Mouse (Mus musculus) midbrain, embryonic 14.5 days (tissue): Measurements from ENCODE around the gene Actn4. TPM values are rescaled to one million over a fixed set of nuclear protein-coding genes. Genes with fewer than 3 reads are reported as not detected.
A peak's percentile ranks its signal among the peaks of the same experiment; 100 is the strongest.
"Not testable (repeated sequence)": the region's sequence is repeated elsewhere in the genome, so short reads cannot be mapped to it uniquely, and the experiment has no call there.

ENCODE experiments used
- ATAC-seq: fragments of 200-750 bp; cut with Nextera tagmentation; 2 replicates; pipeline ENCODE4 v1.8.0; 2017; ENCODE audit warnings: moderate number of reproducible peaks, moderate library complexity; ENCODE audit not compliant: low FRiP score, low TSS enrichment
- DNase-seq: peaks from one replicate; pipeline ENCODE4 v3.0.0-alpha.2; 2015
- H3K27ac ChIP-seq: fragments of 300-500 bp; sonication (generic); replicated peaks from 2 replicates; pipeline ENCODE4 v1.5.1; 2014; ENCODE audit warnings: mild to moderate bottlenecking, low read depth, low read length, moderate library complexity
- H3K27me3 ChIP-seq: fragments of 300-500 bp; sonication (generic); 2 replicates; pipeline ENCODE4 v1.6.1; 2014; ENCODE audit warnings: low read length, control low read depth, mixed read lengths; ENCODE audit not compliant: control insufficient read depth, insufficient read depth
- H3K36me3 ChIP-seq: fragments of 300-500 bp; sonication (generic); 2 replicates; pipeline ENCODE4 v1.6.1; 2014; ENCODE audit warnings: low read length, control low read depth; ENCODE audit not compliant: control insufficient read depth, insufficient read depth
- H3K4me1 ChIP-seq: fragments of 300-500 bp; sonication (generic); 2 replicates; pipeline ENCODE4 v1.6.1; 2014; ENCODE audit warnings: mild to moderate bottlenecking, antibody characterized with exemption, low read length, control low read depth; ENCODE audit not compliant: control insufficient read depth, insufficient read depth
- H3K4me2 ChIP-seq: fragments of 300-500 bp; sonication (generic); 2 replicates; pipeline ENCODE4 v1.6.1; 2014; ENCODE audit warnings: mild to moderate bottlenecking, low read length, moderate library complexity
- H3K4me3 ChIP-seq: fragments of 300-500 bp; sonication (generic); replicated peaks from 2 replicates; pipeline ENCODE4 v1.5.1; 2014; ENCODE audit warnings: low read depth, low read length
- H3K9ac ChIP-seq: fragments of 300-500 bp; sonication (generic); replicated peaks from 2 replicates; pipeline ENCODE4 v1.6.1; 2014; ENCODE audit warnings: mild to moderate bottlenecking, low read length, moderate library complexity
- H3K9me3 ChIP-seq: fragments of 300-500 bp; sonication (generic); 2 replicates; pipeline ENCODE4 v1.6.1; 2016; ENCODE audit warnings: low read length, control low read depth, mixed read lengths; ENCODE audit not compliant: control insufficient read depth
- WGBS: fragments of 180-500 bp; shearing (Covaris S2); extraction: QIAGEN DNeasy Blood & Tissue Kit; methylation state at CpG from one replicate; pipeline ENCODE4 v1.1.7; 2014; 5-methylcytosine and 5-hydroxymethylcytosine counted together
- polyA plus RNA-seq: library from polyadenylated mRNA; unstranded; fragments of >200 nt; fragmentation: Nextera tagmentation; extraction: Ambion mirVana; gene quantifications from 2 replicates; pipeline ENCODE4 v1.2.1, GENCODE M21; 2014

Actn4 gene
- polyA plus RNA-seq, 1 experiment from 2014 or later: 118 TPM

DNA sequence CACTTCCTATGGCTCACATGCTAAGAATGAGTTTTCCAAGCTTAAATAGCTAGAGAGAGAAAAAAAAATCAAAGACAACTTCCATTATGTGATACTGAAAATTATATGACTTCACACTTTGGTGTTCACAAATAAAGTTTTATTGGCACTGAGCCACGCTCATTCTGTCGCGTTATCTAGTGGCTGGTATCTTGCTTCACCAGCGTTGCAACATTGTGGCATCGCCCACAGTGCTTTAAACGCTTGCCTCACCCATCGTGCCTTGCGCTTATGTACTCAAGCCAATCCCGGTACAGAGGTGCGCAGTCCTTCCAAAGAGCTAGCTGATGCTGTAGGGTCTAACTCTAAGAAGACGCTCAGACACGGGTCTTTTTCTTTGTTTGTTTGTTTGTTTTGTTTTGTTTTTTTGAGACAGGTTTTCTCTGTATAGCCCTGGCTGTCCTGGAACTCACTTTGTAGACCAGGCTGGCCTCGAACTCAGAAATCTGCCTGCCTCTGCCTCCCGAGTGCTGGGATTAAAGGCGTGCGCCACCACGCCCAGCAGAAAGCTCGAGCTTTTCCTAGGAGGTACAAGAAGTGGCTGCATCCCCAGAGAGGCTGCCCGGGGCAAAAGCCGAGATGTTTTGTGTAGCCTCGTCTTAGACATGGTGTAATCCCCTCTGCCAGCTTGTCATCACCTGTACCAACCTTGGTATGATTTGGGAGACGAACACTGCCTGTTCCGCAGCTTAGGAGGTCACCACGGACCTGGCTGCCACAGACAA, 91.1 kb downstream of the Actn4 start:
- WGBS: 91% methylated on average over 24 of the region's 24 CpGs
- Histone ChIP-seq H3K9me3 (no peaks in the 10 kb centered on the region), H3K27ac (no peak overlapping the region), H3K36me3 (no peaks in the 10 kb centered on the region), H3K4me3 (no peak overlapping the region), H3K4me2 (no peak overlapping the region), H3K9ac (no peak overlapping the region), H3K4me1 (no peaks in the 10 kb centered on the region), H3K27me3 (no peaks in the 10 kb centered on the region)
- no peak for DNase-seq
- no peak for ATAC-seq

DNA sequence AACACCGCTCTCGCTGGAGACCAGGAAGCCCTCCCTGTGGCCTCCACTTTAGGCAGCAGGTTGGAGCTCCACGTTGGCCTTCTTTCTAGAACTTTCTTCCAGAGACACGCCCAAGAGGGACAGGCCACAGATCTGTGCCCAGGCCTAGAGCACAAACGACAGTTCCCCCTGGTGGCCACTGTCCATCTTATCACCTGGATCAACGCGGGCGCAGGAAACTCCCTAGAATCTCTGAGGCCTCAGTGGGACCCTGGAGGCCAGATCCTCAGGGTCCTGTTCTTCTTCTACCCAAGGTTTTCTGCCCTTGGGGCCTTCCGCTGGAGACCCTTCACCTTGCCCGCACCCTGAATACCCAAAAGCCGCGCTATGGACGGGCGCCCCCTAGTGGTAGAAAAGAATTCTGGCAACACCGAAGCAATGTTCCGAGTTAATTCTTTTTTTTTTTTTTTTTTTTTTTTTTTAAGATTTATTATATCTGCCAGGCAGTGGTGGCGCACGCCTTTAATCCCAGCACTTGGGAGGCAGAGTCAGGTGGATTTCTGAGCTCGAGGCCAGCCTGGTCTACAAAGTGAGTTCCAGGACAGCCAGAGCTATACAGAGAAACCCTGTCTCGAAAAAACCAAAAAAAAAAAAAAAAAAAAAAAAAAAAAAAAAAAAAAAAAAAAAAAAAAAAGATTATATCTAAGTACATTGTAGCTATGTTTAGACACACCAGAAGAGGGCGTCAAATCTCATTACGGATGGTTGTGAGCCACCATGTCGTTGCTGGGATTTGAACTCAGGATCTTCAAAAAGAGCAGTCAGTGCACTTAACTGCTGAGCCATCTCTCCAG, 94.4 kb downstream of the Actn4 start:
- not testable (repeated sequence) for ATAC-seq, H3K4me2 ChIP-seq

DNA sequence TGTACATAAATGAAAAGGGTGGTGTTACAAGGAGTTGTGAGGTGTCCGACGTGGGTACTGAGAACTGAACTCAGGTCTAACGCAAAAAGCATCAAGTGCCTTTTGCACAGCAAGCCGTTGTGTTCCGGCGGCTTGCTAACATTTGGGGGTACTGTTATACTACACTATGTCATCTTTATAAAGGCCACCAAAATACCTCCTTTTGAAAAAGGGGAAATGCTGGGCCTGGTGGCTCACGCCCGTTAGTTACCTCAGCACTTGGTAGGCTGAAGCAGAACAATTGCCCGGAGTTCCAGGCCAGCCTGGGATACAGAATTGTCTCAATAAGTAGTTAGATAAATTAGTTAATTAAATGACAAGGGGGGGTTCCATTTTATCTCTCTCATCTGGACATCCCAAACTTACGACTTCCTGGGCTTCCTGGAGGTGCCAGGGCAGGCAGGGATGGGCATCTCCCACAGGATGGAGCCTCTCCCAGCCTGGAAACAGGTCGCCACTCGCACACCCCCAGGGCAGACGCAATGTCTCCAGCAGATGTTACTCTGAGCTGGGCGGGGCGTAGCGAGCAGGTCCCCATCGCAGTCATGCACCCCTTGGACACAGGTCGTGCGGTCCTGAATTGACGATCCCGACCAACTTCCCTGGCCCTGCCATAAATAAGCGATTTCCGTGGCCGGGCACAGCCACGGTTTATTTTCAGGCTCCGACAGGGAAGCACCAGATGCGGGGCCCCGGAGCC, 95.2 kb downstream of the Actn4 start:
- no peak overlapping the region for H3K4me3 ChIP-seq
- no peak for DNase-seq
- 93% methylated on average over 28 of the region's 28 CpGs for WGBS
- no peaks in the 10 kb centered on the region for H3K9me3 ChIP-seq
- H3K36me3 ChIP-seq: no peaks in the 10 kb centered on the region
- ATAC-seq: no peak
- no peak overlapping the region for H3K9ac ChIP-seq
- H3K27me3 ChIP-seq: no peaks in the 10 kb centered on the region
- 0 out of 2 replicates have a peak, but pooled peaks cover 7% of the 10 kb centered on the region for H3K4me1 ChIP-seq
- H3K27ac ChIP-seq: no peak overlapping the region
- H3K4me2 ChIP-seq: no peak overlapping the region

More for the DNA sequence above, 94.4 kb downstream of the Actn4 start:
- not testable (repeated sequence) for H3K4me1 ChIP-seq, H3K9me3 ChIP-seq, H3K4me3 ChIP-seq, H3K27ac ChIP-seq, H3K36me3 ChIP-seq, H3K27me3 ChIP-seq, H3K9ac ChIP-seq
- DNase-seq: peak; percentile 70
- whole genome bisulfite sequencing: 30% methylated on average over 23 of the region's 23 CpGs

DNA sequence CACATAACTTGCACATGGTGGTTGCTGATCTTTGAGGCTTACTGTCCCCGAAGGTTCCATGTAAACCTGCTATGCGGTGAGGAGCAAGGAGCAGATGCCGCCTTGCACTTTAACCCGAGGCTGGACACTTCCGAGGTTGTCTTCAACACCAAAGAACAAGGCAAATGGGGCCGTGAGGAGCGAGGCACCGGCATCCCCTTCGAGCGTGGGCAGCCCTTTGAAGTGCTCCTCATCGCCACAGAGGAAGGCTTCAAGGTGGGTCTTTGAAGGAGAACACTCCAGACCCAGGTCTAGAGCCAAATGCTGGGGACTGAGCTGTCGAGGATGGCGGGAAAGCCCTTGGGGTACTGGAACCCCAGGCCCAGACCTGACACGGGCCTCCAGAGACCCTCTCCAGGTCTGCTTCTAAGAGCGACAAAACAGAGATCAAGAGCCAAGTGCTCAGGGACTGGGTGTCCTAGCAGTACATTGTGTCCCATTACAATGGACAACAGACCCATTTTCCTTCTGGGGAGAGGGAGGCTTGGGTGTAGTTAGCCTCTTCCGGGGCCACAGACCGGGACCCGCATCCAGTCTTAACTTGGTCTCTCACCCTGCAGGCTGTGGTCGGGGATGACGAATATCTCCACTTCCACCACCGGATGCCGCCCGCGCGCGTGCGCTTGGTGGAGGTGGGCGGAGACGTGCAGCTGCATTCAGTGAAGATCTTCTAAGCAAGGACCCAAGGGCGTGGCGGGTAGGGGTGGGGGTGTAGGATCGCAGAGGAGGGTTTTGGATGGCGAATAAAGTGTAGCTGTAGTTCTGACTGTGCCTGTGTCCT, 96.4 kb downstream of the Actn4 start:
- WGBS: 47% methylated on average over 33 of the region's 33 CpGs
- H3K9ac ChIP-seq: peak overlapping the region; percentile 40; the same call in 1 of the 2 replicates

DNA sequence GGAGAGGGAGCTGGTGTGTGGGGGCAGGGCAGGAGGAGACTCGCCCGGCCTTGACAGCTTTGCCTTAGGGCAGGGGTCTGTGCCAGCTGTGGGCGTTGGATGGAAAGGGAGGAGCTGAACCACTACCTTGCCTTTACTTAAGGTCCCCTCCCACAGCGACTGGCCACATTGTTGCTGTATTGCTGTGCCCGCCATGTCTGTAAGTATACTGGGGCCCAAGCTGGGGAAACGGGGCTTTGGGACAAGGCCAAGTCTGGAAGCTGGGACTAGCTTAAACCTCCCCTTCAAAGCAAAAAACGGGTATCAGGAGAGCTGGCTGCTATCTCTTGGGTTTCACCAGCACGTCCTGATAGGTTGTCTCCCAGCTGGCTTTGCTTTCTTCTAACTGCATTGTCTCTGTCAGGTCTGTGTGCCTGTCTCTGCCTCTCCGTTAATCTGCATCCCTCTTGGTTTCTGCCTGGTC, 97.8 kb downstream of the Actn4 start:
- no peak overlapping the region for H3K4me3 ChIP-seq
- peak overlapping the region; percentile 20; the same call in 1 of the 2 replicates for H3K4me2 ChIP-seq
- DNase-seq: peak; percentile 23
- H3K9me3 ChIP-seq: no peaks in the 10 kb centered on the region
- H3K9ac ChIP-seq: no peak overlapping the region
- no peak overlapping the region for H3K27ac ChIP-seq
- ATAC-seq: no peak
- no peaks in the 10 kb centered on the region for H3K27me3 ChIP-seq
- 0 out of 2 replicates have a peak, but pooled peaks cover 7% of the 10 kb centered on the region for H3K4me1 ChIP-seq
- H3K36me3 ChIP-seq: no peaks in the 10 kb centered on the region
- WGBS: 46% methylated on average over 9 of the region's 9 CpGs

More for the DNA sequence above, 96.4 kb downstream of the Actn4 start:
- no peak overlapping the region for H3K27ac ChIP-seq
- no peaks in the 10 kb centered on the region for H3K36me3 ChIP-seq
- H3K4me1 ChIP-seq: 0 out of 2 replicates have a peak, but pooled peaks cover 7% of the 10 kb centered on the region
- no peaks in the 10 kb centered on the region for H3K9me3 ChIP-seq
- peak overlapping the region; percentile 50 for H3K4me2 ChIP-seq
- peak; percentile 37; the same call in 1 of the 2 replicates for ATAC-seq
- peak overlapping the region; percentile 22; the same call in 1 of the 2 replicates for H3K4me3 ChIP-seq
- DNase-seq: peak; percentile 79
- H3K27me3 ChIP-seq: no peaks in the 10 kb centered on the region

DNA sequence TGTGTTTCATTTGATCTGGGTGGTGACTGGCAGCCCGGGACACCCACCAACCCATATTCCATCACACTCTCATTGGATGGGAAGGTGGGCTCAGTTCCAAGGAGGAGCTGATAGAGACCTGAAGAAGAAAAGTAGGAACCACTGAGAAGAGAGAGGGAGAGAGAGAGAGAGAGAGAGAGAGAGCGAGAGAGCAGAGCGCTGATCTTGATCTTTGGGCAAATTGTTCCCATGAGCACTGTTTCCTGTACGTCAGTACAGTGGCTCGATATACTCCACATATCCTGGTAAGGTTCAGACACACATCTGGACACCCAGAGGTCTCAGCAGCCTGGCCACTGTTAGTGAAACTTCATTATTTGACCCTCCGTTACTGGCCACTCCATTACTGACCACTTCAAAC, 98.6 kb downstream of the Actn4 start, which contains the start of gene Lgals7:
Gene Lgals7 (plus strand): TSS at position 314 of the 400 bp plus-strand sequence.
- Histone ChIP-seq H3K4me3 (no peak within 1 kb of the TSS), H3K9me3 (no peaks in the 10 kb centered on the region), H3K4me2 (peak within 1 kb of the TSS; percentile 20; the same call in 1 of the 2 replicates), H3K27ac (no peak within 1 kb of the TSS), H3K36me3 (no peaks in the 10 kb centered on the region), H3K27me3 (no peaks in the 10 kb centered on the region), H3K4me1 (0 out of 2 replicates have a peak, but pooled peaks cover 7% of the 10 kb centered on the region), H3K9ac (no peak within 1 kb of the TSS; the same call in 1 of the 2 replicates)
- DNase-seq: no peak
- 84% methylated on average over 6 of the region's 6 CpGs for WGBS
- ATAC-seq: no peak

DNA sequence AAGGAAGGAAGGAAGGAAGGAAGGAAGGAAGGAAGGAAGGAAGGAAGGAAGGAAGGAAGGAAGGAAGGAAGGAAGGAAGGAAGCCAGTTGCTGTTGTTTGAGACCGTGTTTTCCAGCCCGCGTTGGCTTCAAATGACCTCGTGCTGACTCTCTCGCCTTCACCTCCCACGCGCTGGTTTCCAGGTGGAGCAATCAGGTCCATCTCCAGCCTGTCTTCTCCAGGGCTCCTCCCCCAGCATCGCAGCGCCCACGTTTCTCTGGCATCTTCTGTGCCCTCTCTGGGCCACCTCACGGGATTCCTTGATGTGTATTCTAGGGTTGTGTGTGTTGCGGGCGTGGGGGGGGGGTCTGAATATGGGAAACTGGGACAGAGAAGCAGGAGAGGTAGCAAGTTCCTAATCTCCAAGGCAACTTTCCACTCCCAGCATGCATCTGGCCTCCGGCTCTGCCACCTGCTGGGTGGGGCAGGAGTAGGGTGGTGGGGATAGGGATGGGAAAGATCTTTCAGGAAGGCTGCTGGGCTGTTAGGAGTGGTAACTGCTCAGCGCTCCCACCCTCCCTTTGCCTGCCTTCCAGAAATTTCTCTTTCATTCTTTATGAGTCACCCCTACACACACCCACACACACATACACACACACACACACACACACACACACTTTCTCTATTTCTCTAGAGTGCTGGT, 99.2 kb downstream of the Actn4 start:
- Histone ChIP-seq H3K4me3 (no peak overlapping the region), H3K4me1 (0 out of 2 replicates have a peak, but pooled peaks cover 7% of the 10 kb centered on the region), H3K4me2 (no peak overlapping the region), H3K27ac (no peak overlapping the region), H3K9me3 (no peaks in the 10 kb centered on the region), H3K9ac (no peak overlapping the region), H3K27me3 (no peaks in the 10 kb centered on the region), H3K36me3 (no peaks in the 10 kb centered on the region)
- ATAC-seq (no peak), DNase-seq (no peak)
- WGBS: 78% methylated on average over 15 of the region's 15 CpGs
